Mouse (Mus musculus) bone marrow macrophage, adult 2 months (primary cell): ENCODE data around the gene Tln2.

Experiments
- CTCF ChIP-seq: IDR thresholded peaks from 2 replicates; pipeline ENCODE4 v1.5.1; 2012; ENCODE audit warnings: low read depth, mild to moderate bottlenecking, low read length, moderate library complexity
- POLR2A ChIP-seq: IDR thresholded peaks from 2 replicates; pipeline ENCODE4 v1.6.1; 2012; ENCODE audit warnings: mild to moderate bottlenecking, low read depth, low read length, borderline replicate concordance

DNA sequence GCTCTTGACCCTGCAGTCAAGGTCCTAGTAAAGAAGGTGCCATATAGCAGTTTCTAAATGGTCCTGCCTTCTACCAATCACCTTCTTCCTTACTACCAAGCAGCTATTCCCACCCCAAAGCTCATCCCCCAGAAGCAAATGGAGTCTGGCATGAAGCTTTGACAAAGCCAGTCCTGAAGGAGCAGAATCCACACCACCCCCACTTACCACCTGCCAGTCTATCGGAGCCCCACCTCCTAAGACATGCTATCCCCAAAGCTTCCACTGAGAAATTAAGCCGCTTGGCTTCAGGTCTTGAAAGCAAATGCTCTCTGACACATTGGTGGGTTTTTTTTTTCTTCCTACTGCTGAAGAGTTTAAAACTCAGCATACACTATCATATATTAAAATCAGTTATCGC is 27.6 kb upstream of the Tln2 start:
- TF ChIP-seq CTCF (no peak), POLR2A (no peak)
